9 mouse cellular contexts compared by ENCODE assay signal in genomic region chr16:56478575-56479191, GRCm38 (mm10). TPM values are rescaled to one million over a fixed set of nuclear protein-coding genes. Genes with fewer than 3 reads are reported as not detected.
A peak's percentile ranks its signal among the peaks of the same experiment; 100 is the strongest.
DNase-seq lines count a peak whose midpoint lies in the region; ATAC-seq and TF ChIP-seq lines count a peak whose summit lies in the region.
"Had no signal": no experiment of that assay in that cellular context is flagged by ENCODE, and none has a peak within 500 bp of the region (broad histone marks: within the 10 kb centered on the region; RNA-seq: fewer than 3 reads in every experiment).

No protein-coding gene starts in this region.

- H3K36me3 ChIP-seq in midbrain, postnatal 0 days (ENCODE audit: insufficient read depth, low read length) = no peaks in the 10 kb centered on the region
- H3K36me3 ChIP-seq in midbrain, embryonic 13.5 days = no peaks in the 10 kb centered on the region
- H3K36me3 ChIP-seq in embryonic facial prominence, embryonic 15.5 days = no peaks in the 10 kb centered on the region
- no peaks in the 10 kb centered on the region for H3K36me3 ChIP-seq in stomach, embryonic 14.5 days (ENCODE audit: control insufficient read depth, insufficient read depth, low read length)
- H3K36me3 ChIP-seq: liver, embryonic 15.5 days had no signal

- H3K9ac ChIP-seq in midbrain, postnatal 0 days (replicated peaks; ENCODE audit: low read length, poor library complexity, severe bottlenecking) = no peak overlapping the region
- H3K9ac ChIP-seq in midbrain, embryonic 13.5 days (replicated peaks) = no peak overlapping the region
- H3K9ac ChIP-seq in embryonic facial prominence, embryonic 15.5 days = no peak overlapping the region
- peak overlapping the region; percentile 22; the same call in 1 of the 2 replicates for H3K9ac ChIP-seq in stomach, embryonic 14.5 days (replicated peaks; ENCODE audit: low read depth, low read length)
- H3K9ac ChIP-seq: liver, embryonic 15.5 days had no signal

- no peaks in the 10 kb centered on the region for H3K4me1 ChIP-seq in midbrain, postnatal 0 days (ENCODE audit: insufficient read depth, low read length)
- no peaks in the 10 kb centered on the region for H3K4me1 ChIP-seq in midbrain, embryonic 13.5 days (replicated peaks)
- peaks cover 4% of the 10 kb centered on the region; the same call in 1 of the 2 replicates for H3K4me1 ChIP-seq in embryonic facial prominence, embryonic 15.5 days
- no peaks in the 10 kb centered on the region for H3K4me1 ChIP-seq in stomach, embryonic 14.5 days (ENCODE audit: control insufficient read depth, insufficient read depth, low read length)
- H3K4me1 ChIP-seq: liver, embryonic 15.5 days had no signal

- no peaks in the 10 kb centered on the region for H3K27me3 ChIP-seq in midbrain, postnatal 0 days (ENCODE audit: insufficient read depth, low read length)
- H3K27me3 ChIP-seq in midbrain, embryonic 13.5 days = no peaks in the 10 kb centered on the region
- H3K27me3 ChIP-seq in embryonic facial prominence, embryonic 15.5 days = no peaks in the 10 kb centered on the region
- H3K27me3 ChIP-seq in stomach, embryonic 14.5 days (ENCODE audit: control insufficient read depth, insufficient read depth, low read length) = no peaks in the 10 kb centered on the region
- H3K27me3 ChIP-seq: liver, embryonic 15.5 days had no signal

- ATAC-seq in midbrain, postnatal 0 days (ENCODE audit: low FRiP score) = no peak
- ATAC-seq in midbrain, embryonic 13.5 days = no peak
- ATAC-seq in embryonic facial prominence, embryonic 15.5 days (ENCODE audit: insufficient number of reproducible peaks, low FRiP score, low TSS enrichment, low read depth) = no peak
- ATAC-seq in stomach, embryonic 14.5 days (ENCODE audit: insufficient number of reproducible peaks, insufficient read depth, low FRiP score, low read depth) = no peak; the same call in 1 of the 2 replicates

- DNase-seq in midbrain, postnatal 0 days (ENCODE audit: low spot score) = no peak
- peak; percentile 22 to 38 for DNase-seq in kidney, postnatal 4 days
- DNase-seq in layer of hippocampus, adult 9-11 months = no peak
- no peak for DNase-seq in layer of hippocampus, adult 18-20 months (ENCODE audit: low spot score in 2 of 2)
- DNase-seq in urinary bladder, postnatal 25 days (ENCODE audit: low spot score) = no peak

- no peak overlapping the region for H3K27ac ChIP-seq in midbrain, postnatal 0 days (ENCODE audit: low read depth, low read length)
- H3K27ac ChIP-seq in midbrain, embryonic 13.5 days = no peak overlapping the region
- peak overlapping the region; percentile 44; the same call in 1 of the 2 replicates for H3K27ac ChIP-seq in embryonic facial prominence, embryonic 15.5 days (replicated peaks)
- H3K27ac ChIP-seq in stomach, embryonic 14.5 days (ENCODE audit: low read length) = peak overlapping the region; percentile 64
- H3K27ac ChIP-seq: liver, embryonic 15.5 days had no signal

- H3K9me3 ChIP-seq in midbrain, postnatal 0 days (ENCODE audit: low read length) = no peaks in the 10 kb centered on the region
- H3K9me3 ChIP-seq in midbrain, embryonic 13.5 days = no peaks in the 10 kb centered on the region
- no peaks in the 10 kb centered on the region for H3K9me3 ChIP-seq in embryonic facial prominence, embryonic 15.5 days (replicated peaks)
- H3K9me3 ChIP-seq in stomach, embryonic 14.5 days (ENCODE audit: control insufficient read depth, low read depth, low read length) = no peaks in the 10 kb centered on the region
- H3K9me3 ChIP-seq: liver, embryonic 15.5 days had no signal

- 52% methylated on average over 12 of the region's 12 CpGs for WGBS in midbrain, postnatal 0 days
- WGBS in midbrain, embryonic 13.5 days = 65% methylated on average over 12 of the region's 12 CpGs
- 12% methylated on average over 12 of the region's 12 CpGs for WGBS in embryonic facial prominence, embryonic 15.5 days
- WGBS in stomach, embryonic 14.5 days = 10% methylated on average over 12 of the region's 12 CpGs

- 0 out of 2 replicates have a peak overlapping the region, but pooled peaks have one; percentile 15 for H3K4me2 ChIP-seq in midbrain, postnatal 0 days (ENCODE audit: low read depth, low read length, poor library complexity, severe bottlenecking)
- H3K4me2 ChIP-seq in midbrain, embryonic 13.5 days (replicated peaks) = no peak overlapping the region
- H3K4me2 ChIP-seq in embryonic facial prominence, embryonic 15.5 days (replicated peaks) = peak overlapping the region; percentile 52
- peak overlapping the region; percentile 42 for H3K4me2 ChIP-seq in stomach, embryonic 14.5 days (replicated peaks; ENCODE audit: low read depth, low read length)
- H3K4me2 ChIP-seq: liver, embryonic 15.5 days had no signal

- no peak for TF ChIP-seq CTCF in midbrain, postnatal 0 days (IDR thresholded peaks at IDR 0.05)

- H3K4me3 ChIP-seq in midbrain, postnatal 0 days (ENCODE audit: low read depth, low read length) = no peak overlapping the region
- H3K4me3 ChIP-seq in midbrain, embryonic 13.5 days (replicated peaks) = no peak overlapping the region
- H3K4me3 ChIP-seq in embryonic facial prominence, embryonic 15.5 days (replicated peaks) = peak overlapping the region; percentile 38
- H3K4me3 ChIP-seq in stomach, embryonic 14.5 days (ENCODE audit: low read depth, low read length) = peak overlapping the region; percentile 35
- H3K4me3 ChIP-seq: liver, embryonic 15.5 days had no signal

RNA-seq across cellular contexts. Expression of gene Abi3bp, which starts 1.0 kb away (rescaled TPM):
- total RNA-seq in midbrain, postnatal 0 days (2014; rRNA removed) = 0.24 and 0.33 TPM in 2 replicates
- 0.60 TPM in 2 replicates for polyA plus RNA-seq in midbrain, postnatal 0 days (2015; fragmentation: Nextera tagmentation; extraction: Ambion mirVana)
- 0.30 and 0.36 TPM in 2 replicates for polyA plus RNA-seq in midbrain, embryonic 13.5 days (2015; fragmentation: Nextera tagmentation; extraction: Ambion mirVana)
- polyA plus RNA-seq in embryonic facial prominence, embryonic 15.5 days (2015; fragmentation: Nextera tagmentation; extraction: Ambion mirVana) = 27.2 and 27.5 TPM in 2 replicates
- 45.4 and 46.0 TPM in 2 replicates for polyA plus RNA-seq in stomach, embryonic 14.5 days (2014; fragmentation: Nextera tagmentation; extraction: Ambion mirVana)
- 1 to 10 TPM in 1 of 2 experiments, under 1 TPM in 1; 0.89 to 1.1 TPM for total RNA-seq in layer of hippocampus, adult 18-20 months (2021)

Comparison
In these comparisons a context has a peak if more than half of its experiments do, and no peak if none do; other contexts are left out.
1. DNase-seq: peak in kidney, postnatal 4 days (2 of 2); none in midbrain, postnatal 0 days (single experiment), layer of hippocampus, adult 9-11 months (single experiment), layer of hippocampus, adult 18-20 months (0 of 2) and urinary bladder, postnatal 25 days (single experiment).
2. H3K27ac ChIP-seq: peak in embryonic facial prominence, embryonic 15.5 days (single experiment) and stomach, embryonic 14.5 days (single experiment); none in midbrain, postnatal 0 days (single experiment) and midbrain, embryonic 13.5 days (single experiment).
3. H3K4me3 ChIP-seq: peak in embryonic facial prominence, embryonic 15.5 days (single experiment) and stomach, embryonic 14.5 days (single experiment); none in midbrain, postnatal 0 days (single experiment) and midbrain, embryonic 13.5 days (single experiment).
4. RNA of gene Abi3bp, which starts 1.0 kb away (polyA plus RNA-seq): 45.4 to 46.0 TPM in stomach, embryonic 14.5 days and 27.2 to 27.5 TPM in embryonic facial prominence, embryonic 15.5 days; 0.60 TPM in midbrain, postnatal 0 days and 0.30 to 0.36 TPM in midbrain, embryonic 13.5 days; every median in the first group is over 10 times any median in the second.